Mouse (Mus musculus) monocyte, adult 59 days (primary cell): ENCODE data around the gene Arl9. TPM values are rescaled to one million over a fixed set of nuclear protein-coding genes. Genes with fewer than 3 reads are reported as not detected.

Source experiments
- total RNA-seq, 2 experiments: library from RNA; stranded (reverse); gene quantifications; one replicate each; pipeline ENCODE4 v1.2.4; 2023

Arl9 gene
- 1 to 10 TPM; 1.1 to 1.5 TPM for total RNA-seq

GRCm38 (mm10) chr5:77004051-77004821, at the start of gene Arl9:
Arl9 (plus strand) TSS chr5:77004055.

GRCm38 (mm10) chr5:76974554-76975285, 29.1 kb upstream of the Arl9 start, which contains the start of gene Srp72:
Srp72 (plus strand) TSS chr5:76974683.

GRCm38 (mm10) chr5:77015544-77016482, 12.0 kb downstream of the Arl9 start, which contains the start of gene Thegl:
Thegl (plus strand) TSS chr5:77016023.

Other genes starting within 250 kb of the Arl9 start
- gene Aasdh, start 98.5 kb upstream of the Arl9 start, total RNA-seq, result 10 to 100 TPM; 11.5 to 16.0 TPM
- 10 to 100 TPM; 48.2 to 53.4 TPM for gene Paics, start 52.7 kb upstream of the Arl9 start, total RNA-seq
- 1 to 10 TPM; 6.5 to 7.4 TPM for gene Ppat, start 52.5 kb upstream of the Arl9 start, total RNA-seq
- gene Srp72, start 29.4 kb upstream of the Arl9 start, total RNA-seq, result 100 to 1,000 TPM; 132 to 165 TPM
- under 1 TPM; 0.29 to 0.43 TPM for gene Thegl, start 12.0 kb downstream of the Arl9 start, total RNA-seq
- 100 to 1,000 TPM in 1 of 2 experiments, 10 to 100 TPM in 1; 79.3 to 101 TPM for gene Hopx, start 111.1 kb downstream of the Arl9 start, total RNA-seq
- 10 to 100 TPM; 18.7 to 21.0 TPM for gene Spink2, start 207.4 kb downstream of the Arl9 start, total RNA-seq